Mouse (Mus musculus): ENCODE results near the gene Polh.

Gene Polh

DNA sequence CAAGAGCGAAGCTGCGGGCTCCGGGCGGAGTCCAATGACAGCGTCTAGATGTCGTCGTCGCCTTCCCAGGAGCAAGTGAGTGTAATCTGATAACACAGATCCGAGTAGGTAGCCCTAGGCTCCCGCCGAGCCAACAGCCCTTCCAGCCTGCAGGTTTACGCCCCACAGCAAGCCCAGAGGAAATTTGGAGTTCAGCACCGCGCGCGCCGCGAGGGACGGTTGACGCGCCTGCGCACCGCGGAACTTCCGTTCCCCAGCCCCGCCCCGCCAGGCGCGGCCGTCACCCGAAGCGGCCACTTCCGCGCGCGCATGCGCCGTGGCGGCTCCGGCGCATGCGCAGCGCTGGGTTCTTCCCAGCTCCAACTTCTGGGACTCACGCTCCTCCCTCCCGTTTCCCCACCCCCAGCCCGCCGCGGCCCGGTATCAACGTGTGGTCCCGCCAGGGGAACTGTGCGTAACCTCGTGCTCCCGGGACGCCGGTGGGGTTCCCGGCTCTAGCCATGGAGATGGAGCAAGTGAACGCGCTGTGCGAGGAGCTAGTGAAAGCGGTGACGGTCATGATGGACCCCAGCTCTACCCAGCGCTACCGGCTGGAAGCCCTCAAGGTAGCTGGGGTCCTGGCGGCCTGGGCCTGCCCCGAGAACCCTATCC is at the start of gene Polh, which contains the start of gene Xpo5:
TSS of gene Polh (minus strand) at position 225 of the 651 bp plus-strand sequence.
TSS of gene Xpo5 (plus strand) at position 362 of the 651 bp plus-strand sequence.
- DNase-seq (ENCODE audit: low read depth): peak; percentile 97

- DNase-seq (ENCODE audit: low read depth): peak; percentile 49
Measured at GRCm38 (mm10) chr17:46251174-46251573, 48.7 kb upstream of the Polh start.

- DNase-seq (ENCODE audit: low read depth): no peak
Measured at GRCm38 (mm10) chr17:46248189-46248522, 45.7 kb upstream of the Polh start.

GRCm38 (mm10) chr17:46247512-46248188 is 45.2 kb upstream of the Polh start, which contains the start of the genes Polr1c and Yipf3:
TSS of gene Polr1c (minus strand) at chr17:46248054.
TSS of gene Yipf3 (plus strand) at chr17:46248080.
- DNase-seq (ENCODE audit: low read depth): peak; percentile 96

- no peak for DNase-seq (ENCODE audit: low read depth)
Measured at GRCm38 (mm10) chr17:46244579-46244978, 42.1 kb upstream of the Polh start.

DNA sequence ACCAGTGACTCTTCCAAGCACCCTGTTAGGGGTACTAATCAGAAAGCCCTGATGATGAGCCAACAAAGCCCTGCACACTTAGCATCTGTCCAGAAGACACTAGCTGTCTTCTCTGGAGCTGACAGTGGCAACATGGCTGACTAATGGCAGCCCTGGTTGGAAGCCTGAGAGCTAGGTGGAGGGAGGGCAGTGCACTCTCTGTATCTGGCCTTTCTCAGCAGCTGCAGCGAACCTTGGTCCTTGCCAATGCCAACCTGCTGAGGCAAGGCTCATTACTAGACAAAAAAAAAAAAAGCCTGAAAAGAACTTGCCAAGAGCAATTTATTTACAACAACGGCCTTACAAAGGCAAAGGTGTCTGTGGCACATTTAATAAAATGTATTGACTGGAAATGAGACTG is 41.2 kb upstream of the Polh start:
- DNase-seq (ENCODE audit: low read depth): no peak

GRCm38 (mm10) chr17:46242993-46243392 is 40.5 kb upstream of the Polh start:
- DNase-seq (ENCODE audit: low read depth): no peak

- no peak for DNase-seq (ENCODE audit: low read depth)
Measured at GRCm38 (mm10) chr17:46242274-46242673, 39.8 kb upstream of the Polh start.

DNA sequence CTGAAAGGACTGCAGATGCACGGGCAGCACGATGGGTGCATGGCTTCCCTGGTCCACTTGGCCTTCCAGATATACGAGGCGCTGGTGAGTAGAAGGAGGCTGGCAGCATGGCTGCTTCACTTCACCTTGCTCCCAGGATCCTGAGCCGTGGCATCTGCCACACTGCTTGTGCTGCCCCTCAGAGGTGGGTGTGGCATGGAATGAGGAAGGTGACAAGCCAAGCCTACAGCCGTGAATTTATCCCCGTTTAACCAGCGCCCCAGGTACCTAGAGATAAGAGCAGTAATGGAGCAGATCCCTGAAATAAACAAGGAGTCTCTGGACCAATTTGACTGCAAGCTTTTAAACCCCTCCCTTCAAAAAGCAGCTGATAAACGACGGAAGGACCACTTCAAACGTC is 39.0 kb upstream of the Polh start:
- no peak for DNase-seq (ENCODE audit: low read depth)

GRCm38 (mm10) chr17:46239516-46240114 is 37.2 kb upstream of the Polh start:
- DNase-seq (ENCODE audit: low read depth): no peak

DNA sequence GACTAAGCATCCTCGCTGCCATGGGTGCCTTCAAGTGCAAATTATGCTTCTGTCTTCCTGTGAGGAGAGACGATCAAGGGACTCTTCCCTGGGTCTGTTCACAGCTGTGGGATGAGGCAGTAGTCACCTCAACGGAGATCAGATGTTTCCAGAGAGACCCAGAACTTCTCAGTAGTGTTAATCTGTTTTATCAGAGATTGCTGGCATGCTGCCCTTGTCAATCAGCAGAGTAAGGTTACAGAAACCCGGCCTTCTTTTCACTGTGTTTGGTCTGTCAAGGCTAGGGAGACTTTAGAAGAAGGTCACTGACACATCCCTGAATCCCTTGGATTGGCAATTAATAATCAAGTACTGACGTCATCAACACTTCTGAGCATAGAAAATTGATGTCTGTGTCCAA is 35.0 kb upstream of the Polh start:
- DNase-seq (ENCODE audit: low read depth): no peak

GRCm38 (mm10) chr17:46237079-46237478 is 34.6 kb upstream of the Polh start:
- no peak for DNase-seq (ENCODE audit: low read depth)

DNA sequence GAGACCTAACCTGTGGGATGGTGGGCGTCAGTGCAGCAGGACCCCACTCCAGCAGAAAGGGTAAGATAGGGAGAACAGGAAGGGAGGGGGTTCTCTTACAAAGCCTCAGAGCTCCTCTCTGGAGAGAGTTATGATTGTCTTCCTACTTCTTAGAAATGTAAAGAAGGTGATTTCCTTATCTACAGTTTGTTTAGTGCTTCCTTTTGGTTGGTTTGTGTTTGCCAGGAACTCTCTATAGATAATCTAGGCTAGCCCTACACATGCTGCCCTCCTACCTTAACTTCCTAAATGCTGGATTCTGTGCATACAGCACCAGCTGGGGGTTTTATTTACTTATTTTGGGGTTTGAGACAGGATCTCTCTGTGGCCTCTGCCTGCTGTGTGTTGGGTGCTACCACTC is 33.6 kb upstream of the Polh start:
- DNase-seq (ENCODE audit: low read depth): no peak

GRCm38 (mm10) chr17:46227576-46227975 is 25.1 kb upstream of the Polh start:
- DNase-seq (ENCODE audit: low read depth): no peak

GRCm38 (mm10) chr17:46221601-46222000 is 19.2 kb upstream of the Polh start:
- no peak for DNase-seq (ENCODE audit: low read depth)

GRCm38 (mm10) chr17:46210550-46210949 is 8.1 kb upstream of the Polh start:
- no peak for DNase-seq (ENCODE audit: low read depth)

- DNase-seq (ENCODE audit: low read depth): no peak
Measured at GRCm38 (mm10) chr17:46206676-46207075, 4.2 kb upstream of the Polh start.

- DNase-seq (ENCODE audit: low read depth): no peak
Measured at GRCm38 (mm10) chr17:46203078-46203477, 633 bp upstream of the Polh start.

GRCm38 (mm10) chr17:46201151-46201550 is 1.3 kb downstream of the Polh start:
- peak; percentile 18 for DNase-seq (ENCODE audit: low read depth)

GRCm38 (mm10) chr17:46188829-46189228 is 13.6 kb downstream of the Polh start:
- DNase-seq (ENCODE audit: low read depth): no peak

DNA sequence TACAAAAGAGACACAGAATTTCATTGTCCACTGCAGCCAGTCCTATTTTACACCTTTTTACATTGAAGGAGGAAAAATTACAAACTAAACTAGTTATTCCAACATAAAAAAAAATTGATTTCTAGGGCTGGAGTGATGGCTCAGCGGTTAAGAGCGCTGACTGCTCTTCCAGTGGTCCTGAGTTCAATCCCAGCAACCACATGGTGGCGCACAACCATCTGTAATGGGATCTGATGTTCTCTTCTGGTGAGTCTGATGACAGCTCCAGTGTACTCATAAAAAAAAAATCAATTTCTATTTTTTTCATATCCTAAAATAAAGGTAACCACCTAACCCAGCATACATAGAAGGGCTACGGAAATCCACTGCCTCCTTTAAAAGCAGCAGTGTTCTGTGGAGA is 20.2 kb downstream of the Polh start:
- DNase-seq (ENCODE audit: low read depth): no peak

GRCm38 (mm10) chr17:46170538-46170937 is 31.9 kb downstream of the Polh start:
- peak; percentile 75 for DNase-seq (ENCODE audit: low read depth)

DNA sequence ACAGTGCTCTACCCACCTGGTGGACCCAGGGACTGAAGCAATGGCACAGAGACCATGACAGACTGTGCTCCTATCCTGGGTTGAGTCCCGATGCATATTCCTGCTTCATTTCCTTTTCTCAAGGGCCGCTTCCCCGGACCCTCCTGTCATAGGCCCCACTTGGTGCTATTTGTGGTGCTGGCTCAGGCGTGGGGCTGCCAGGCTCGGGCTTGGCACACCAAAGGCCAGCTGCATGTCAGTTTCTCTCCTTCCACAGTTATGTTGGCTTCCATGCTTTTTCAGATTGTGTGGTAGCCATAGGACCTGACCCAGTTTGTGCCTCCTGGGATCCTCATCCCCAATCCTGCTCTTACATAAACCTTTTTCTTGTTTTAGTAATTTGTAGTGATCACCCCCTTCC is 33.7 kb downstream of the Polh start:
- no peak for DNase-seq (ENCODE audit: low read depth)

Measured in induced T-regulatory cell, adult 2 months (primary cell).